Mouse (Mus musculus): Measurements from ENCODE around the gene Mpped2.

DNA sequence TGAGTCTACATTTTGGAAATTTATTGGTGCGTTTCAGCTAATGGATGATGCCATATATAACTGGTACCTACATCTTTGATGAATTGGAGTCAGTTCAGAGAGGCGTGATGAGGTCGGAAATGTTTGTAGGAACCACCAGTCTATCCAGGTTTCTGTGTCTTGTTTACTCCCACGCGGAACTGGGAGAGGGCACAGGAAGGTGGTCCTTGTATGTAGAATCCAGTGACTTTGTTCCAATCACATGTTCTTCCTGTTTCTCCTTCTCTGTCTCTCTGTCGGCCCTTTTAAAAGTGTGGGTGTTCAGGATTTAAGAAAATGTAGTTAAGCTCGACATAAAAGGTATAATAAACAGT, 23.3 kb downstream of the Mpped2 start:
- TF ChIP-seq CHD1 (IDR thresholded peaks at IDR 0.05; ENCODE audit: low read depth, low read length) = no peak
- no peak for TF ChIP-seq CTCF (IDR thresholded peaks at IDR 0.05 in 2 of 3, conservative IDR thresholded peaks at IDR 0.05 in 1 of 3; ENCODE audit: control insufficient read depth in 1 of 3, insufficient read depth in 1 of 3, low read depth in 2 of 3, low read length in 3 of 3, poor library complexity in 1 of 3, severe bottlenecking in 1 of 3)
- no peak for TF ChIP-seq POLR2A (IDR thresholded peaks at IDR 0.05; ENCODE audit: control insufficient read depth in 1 of 2, insufficient read depth in 1 of 2, low read depth in 1 of 2, low read length in 2 of 2, poor library complexity in 1 of 2)
- no peak for TF ChIP-seq GATA1 (IDR thresholded peaks at IDR 0.05; ENCODE audit: low read depth, low read length)
- no peak for TF ChIP-seq ZNF384 (IDR thresholded peaks at IDR 0.05; ENCODE audit: low read depth, low read length)
- no peak for TF ChIP-seq ZC3H11A (IDR thresholded peaks at IDR 0.05; ENCODE audit: low read depth, low read length)
- no peak for TF ChIP-seq TCF12 (IDR thresholded peaks at IDR 0.05; ENCODE audit: low read depth, low read length)
- no peak for TF ChIP-seq JUND (IDR thresholded peaks at IDR 0.05; ENCODE audit: low read depth, low read length)
- TF ChIP-seq MAZ (IDR thresholded peaks at IDR 0.05; ENCODE audit: low read depth, low read length) = no peak
- no peak for TF ChIP-seq POLR2AphosphoS5 (IDR thresholded peaks at IDR 0.05; ENCODE audit: borderline replicate concordance, low read depth, low read length)
- no peak for TF ChIP-seq RAD21 (IDR thresholded peaks at IDR 0.05; ENCODE audit: low read depth, low read length)
- TF ChIP-seq MEF2A (IDR thresholded peaks at IDR 0.05; ENCODE audit: extremely low read depth, insufficient replicate concordance, low read depth, low read length, poor library complexity, severe bottlenecking) = no peak
- no peak for TF ChIP-seq ZKSCAN1 (IDR thresholded peaks at IDR 0.05; ENCODE audit: low read depth, low read length)
- TF ChIP-seq MAFK (IDR thresholded peaks at IDR 0.05; ENCODE audit: borderline replicate concordance, low read depth, low read length) = no peak
